Mouse (Mus musculus) midbrain, embryonic 15.5 days (tissue): ENCODE data around the gene Crybg1. TPM values are rescaled to one million over a fixed set of nuclear protein-coding genes. Genes with fewer than 3 reads are reported as not detected.
A peak's percentile ranks its signal among the peaks of the same experiment; 100 is the strongest.

ENCODE experiments used
- ATAC-seq: fragments of 200-750 bp; cut with Nextera tagmentation; replicated peaks from 2 replicates; pipeline ENCODE4 v1.8.0; 2017; ENCODE audit warnings: moderate TSS enrichment
- H3K27ac ChIP-seq: fragments of 300-500 bp; sonication (generic); 2 replicates; pipeline ENCODE4 v1.5.1; 2015; ENCODE audit warnings: mild to moderate bottlenecking, inconsistent platforms
- H3K27me3 ChIP-seq: fragments of 300-500 bp; sonication (generic); replicated peaks from 2 replicates; pipeline ENCODE4 v1.6.1; 2015; ENCODE audit warnings: inconsistent platforms
- H3K36me3 ChIP-seq: fragments of 300-500 bp; sonication (generic); replicated peaks from 2 replicates; pipeline ENCODE4 v1.6.1; 2015; ENCODE audit warnings: inconsistent platforms
- H3K4me1 ChIP-seq: fragments of 300-500 bp; sonication (generic); 2 replicates; pipeline ENCODE4 v1.6.1; 2015; ENCODE audit warnings: inconsistent platforms
- H3K4me2 ChIP-seq: fragments of 300-500 bp; sonication (generic); 2 replicates; pipeline ENCODE4 v1.6.1; 2015; ENCODE audit warnings: inconsistent platforms, mild to moderate bottlenecking, moderate library complexity
- H3K4me3 ChIP-seq: fragments of 300-500 bp; sonication (generic); 2 replicates; pipeline ENCODE4 v1.5.1; 2015; ENCODE audit warnings: mild to moderate bottlenecking, inconsistent platforms
- H3K9ac ChIP-seq: fragments of 300-500 bp; sonication (generic); 2 replicates; pipeline ENCODE4 v1.6.1; 2015; ENCODE audit warnings: mild to moderate bottlenecking, inconsistent platforms
- H3K9me3 ChIP-seq: fragments of 300-500 bp; sonication (generic); 2 replicates; pipeline ENCODE4 v1.6.1; 2016; ENCODE audit warnings: inconsistent platforms
- WGBS: fragments of 180-500 bp; shearing (Covaris S2); methylation state at CpG from one replicate; pipeline ENCODE4 v1.1.7; 2015; ENCODE audit warnings: mixed read lengths; 5-methylcytosine and 5-hydroxymethylcytosine counted together
- polyA plus RNA-seq: library from polyadenylated mRNA; unstranded; fragments of >200 nt; fragmentation: Nextera tagmentation; extraction: Ambion mirVana; gene quantifications from 2 replicates; pipeline ENCODE4 v1.2.1, GENCODE M21; 2015

Gene Crybg1
- polyA plus RNA-seq, 1 experiment from 2014 or later = 0.14 TPM

GRCm38 (mm10) chr10:44024705-44025104 is 123.9 kb downstream of the Crybg1 start:
- Histone ChIP-seq H3K27me3 (no peaks in the 10 kb centered on the region), H3K4me3 (no peak overlapping the region), H3K36me3 (no peaks in the 10 kb centered on the region), H3K4me2 (no peak overlapping the region), H3K27ac (no peak overlapping the region), H3K9ac (no peak overlapping the region), H3K9me3 (no peaks in the 10 kb centered on the region), H3K4me1 (no peaks in the 10 kb centered on the region)
- WGBS = 64% methylated on average over 10 of the region's 10 CpGs
- ATAC-seq = no peak

- 75% methylated on average over 4 of the region's 4 CpGs for WGBS
- Histone ChIP-seq H3K4me3 (no peak overlapping the region), H3K27me3 (no peaks in the 10 kb centered on the region), H3K4me1 (no peaks in the 10 kb centered on the region), H3K9ac (no peak overlapping the region), H3K9me3 (no peaks in the 10 kb centered on the region), H3K4me2 (no peak overlapping the region), H3K27ac (no peak overlapping the region), H3K36me3 (no peaks in the 10 kb centered on the region)
- no peak for ATAC-seq
Measured at GRCm38 (mm10) chr10:44020141-44020540, 128.5 kb downstream of the Crybg1 start.

DNA sequence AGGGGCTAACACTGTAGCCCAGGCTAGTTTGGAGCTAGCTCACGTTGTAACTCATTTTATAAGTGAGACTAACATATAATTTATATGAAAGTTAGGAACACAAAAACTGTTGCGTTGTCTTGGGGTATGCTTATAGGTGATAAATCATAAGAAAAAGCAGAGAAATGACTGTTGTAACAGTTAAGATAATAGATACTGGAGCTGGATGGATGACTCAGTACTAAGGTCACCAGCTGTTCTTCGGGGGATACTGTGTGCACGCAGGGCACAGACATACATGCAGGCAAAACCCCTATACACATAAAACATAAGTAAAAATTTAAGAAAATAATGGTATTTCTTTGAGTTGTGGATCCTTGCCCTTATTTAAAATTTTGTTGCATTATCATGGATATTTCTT is 130.1 kb downstream of the Crybg1 start:
- no peaks in the 10 kb centered on the region for H3K4me1 ChIP-seq
- no peak overlapping the region for H3K4me2 ChIP-seq
- no peak overlapping the region for H3K4me3 ChIP-seq
- no peaks in the 10 kb centered on the region for H3K27me3 ChIP-seq
- no peak overlapping the region for H3K27ac ChIP-seq
- H3K9me3 ChIP-seq = no peaks in the 10 kb centered on the region
- no peak for ATAC-seq
- H3K9ac ChIP-seq = no peak overlapping the region
- no peaks in the 10 kb centered on the region for H3K36me3 ChIP-seq
- WGBS = 91% methylated on average over 4 of the region's 4 CpGs

DNA sequence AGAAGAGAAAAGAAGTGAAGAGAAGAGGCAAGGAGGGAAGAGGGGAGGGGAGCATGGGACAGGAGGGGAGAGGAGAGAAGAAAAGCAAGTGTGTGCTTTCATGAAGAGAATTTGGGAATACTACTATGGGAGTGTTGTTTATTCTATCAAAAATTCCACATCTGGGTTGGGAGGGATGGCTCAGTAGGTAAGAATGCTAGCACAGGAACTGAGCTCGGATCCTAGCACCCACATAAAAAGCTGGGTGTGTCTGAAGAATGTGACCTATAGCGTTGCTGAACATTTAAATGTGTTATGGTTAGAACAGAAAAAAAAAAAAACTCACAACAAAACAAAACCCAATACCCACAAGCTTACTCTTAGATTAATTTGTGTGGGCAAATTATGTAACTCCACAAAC is 133.0 kb downstream of the Crybg1 start:
- H3K4me2 ChIP-seq = no peak overlapping the region
- ATAC-seq = no peak
- no peak overlapping the region for H3K27ac ChIP-seq
- no peak overlapping the region for H3K4me3 ChIP-seq
- H3K36me3 ChIP-seq = no peaks in the 10 kb centered on the region
- no peaks in the 10 kb centered on the region for H3K4me1 ChIP-seq
- WGBS = 90% methylated on average over 2 of the region's 2 CpGs
- no peaks in the 10 kb centered on the region for H3K27me3 ChIP-seq
- H3K9ac ChIP-seq = no peak overlapping the region
- no peaks in the 10 kb centered on the region for H3K9me3 ChIP-seq

GRCm38 (mm10) chr10:44013885-44014284 is 134.8 kb downstream of the Crybg1 start:
- Histone ChIP-seq H3K9ac (no peak overlapping the region), H3K4me2 (no peak overlapping the region), H3K27me3 (no peaks in the 10 kb centered on the region), H3K9me3 (no peaks in the 10 kb centered on the region), H3K27ac (no peak overlapping the region), H3K36me3 (no peaks in the 10 kb centered on the region), H3K4me1 (no peaks in the 10 kb centered on the region), H3K4me3 (no peak overlapping the region)
- no peak for ATAC-seq
- whole genome bisulfite sequencing = 44% methylated on average over 4 of the region's 4 CpGs

GRCm38 (mm10) chr10:44011408-44011807 is 137.2 kb downstream of the Crybg1 start:
- peaks cover 12% of the 10 kb centered on the region for H3K27me3 ChIP-seq
- H3K27ac ChIP-seq = no peak overlapping the region
- no peaks in the 10 kb centered on the region for H3K36me3 ChIP-seq
- no peak overlapping the region for H3K4me3 ChIP-seq
- no peak overlapping the region for H3K4me2 ChIP-seq
- no peak for ATAC-seq
- no peaks in the 10 kb centered on the region for H3K9me3 ChIP-seq
- 87% methylated on average over 7 of the region's 7 CpGs for WGBS
- H3K9ac ChIP-seq = no peak overlapping the region
- H3K4me1 ChIP-seq = no peaks in the 10 kb centered on the region

DNA sequence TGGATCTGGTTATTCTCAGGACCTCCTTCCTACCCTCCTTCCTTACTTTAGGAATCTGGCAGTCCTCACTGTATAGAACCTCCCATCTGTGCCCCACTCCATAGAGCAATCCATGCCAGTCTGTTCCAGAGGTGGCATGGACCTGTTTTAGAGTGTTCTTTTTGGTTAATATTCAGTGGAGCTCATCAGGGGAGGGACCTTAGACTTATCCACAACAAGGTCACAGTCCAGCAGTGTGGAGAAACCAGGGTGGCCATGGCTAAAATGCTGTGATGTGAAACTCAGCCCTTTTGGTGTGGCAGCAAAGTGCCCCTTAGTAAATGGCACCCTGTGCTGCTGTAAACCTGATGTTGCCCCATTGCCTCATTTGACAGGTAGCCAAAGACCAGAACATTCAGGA is 139.8 kb downstream of the Crybg1 start:
- Histone ChIP-seq H3K9me3 (no peaks in the 10 kb centered on the region), H3K36me3 (no peaks in the 10 kb centered on the region), H3K4me2 (no peak overlapping the region), H3K9ac (no peak overlapping the region), H3K27me3 (peaks cover 38% of the 10 kb centered on the region), H3K4me1 (peaks cover 17% of the 10 kb centered on the region), H3K4me3 (no peak overlapping the region), H3K27ac (no peak overlapping the region)
- no peak for ATAC-seq

DNA sequence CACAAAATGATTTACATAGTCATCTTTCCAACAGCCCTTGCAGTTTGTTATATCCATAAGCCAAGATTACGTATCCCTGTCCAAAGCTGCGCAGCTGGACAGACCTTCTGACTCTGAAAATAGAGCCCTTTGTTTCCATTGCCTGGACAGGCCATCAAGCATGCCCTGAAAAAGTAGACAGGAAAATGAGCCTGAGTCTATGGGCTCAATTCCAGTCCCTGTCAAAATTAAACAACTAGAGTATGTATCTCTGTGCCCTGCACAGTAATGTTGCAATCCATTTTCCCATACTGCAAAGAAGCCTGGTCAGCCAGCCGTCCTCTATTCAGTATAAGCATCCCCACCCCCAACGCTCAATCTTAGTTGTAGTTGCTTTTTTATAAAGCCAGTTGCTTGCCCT is 141.8 kb downstream of the Crybg1 start:
- no peak for ATAC-seq
- 78% methylated on average over 4 of the region's 4 CpGs for WGBS
- Histone ChIP-seq H3K4me3 (no peak overlapping the region), H3K27ac (no peak overlapping the region), H3K4me1 (peaks cover 31% of the 10 kb centered on the region), H3K36me3 (no peaks in the 10 kb centered on the region), H3K9me3 (no peaks in the 10 kb centered on the region), H3K4me2 (no peak overlapping the region), H3K9ac (no peak overlapping the region), H3K27me3 (peaks cover 52% of the 10 kb centered on the region)

DNA sequence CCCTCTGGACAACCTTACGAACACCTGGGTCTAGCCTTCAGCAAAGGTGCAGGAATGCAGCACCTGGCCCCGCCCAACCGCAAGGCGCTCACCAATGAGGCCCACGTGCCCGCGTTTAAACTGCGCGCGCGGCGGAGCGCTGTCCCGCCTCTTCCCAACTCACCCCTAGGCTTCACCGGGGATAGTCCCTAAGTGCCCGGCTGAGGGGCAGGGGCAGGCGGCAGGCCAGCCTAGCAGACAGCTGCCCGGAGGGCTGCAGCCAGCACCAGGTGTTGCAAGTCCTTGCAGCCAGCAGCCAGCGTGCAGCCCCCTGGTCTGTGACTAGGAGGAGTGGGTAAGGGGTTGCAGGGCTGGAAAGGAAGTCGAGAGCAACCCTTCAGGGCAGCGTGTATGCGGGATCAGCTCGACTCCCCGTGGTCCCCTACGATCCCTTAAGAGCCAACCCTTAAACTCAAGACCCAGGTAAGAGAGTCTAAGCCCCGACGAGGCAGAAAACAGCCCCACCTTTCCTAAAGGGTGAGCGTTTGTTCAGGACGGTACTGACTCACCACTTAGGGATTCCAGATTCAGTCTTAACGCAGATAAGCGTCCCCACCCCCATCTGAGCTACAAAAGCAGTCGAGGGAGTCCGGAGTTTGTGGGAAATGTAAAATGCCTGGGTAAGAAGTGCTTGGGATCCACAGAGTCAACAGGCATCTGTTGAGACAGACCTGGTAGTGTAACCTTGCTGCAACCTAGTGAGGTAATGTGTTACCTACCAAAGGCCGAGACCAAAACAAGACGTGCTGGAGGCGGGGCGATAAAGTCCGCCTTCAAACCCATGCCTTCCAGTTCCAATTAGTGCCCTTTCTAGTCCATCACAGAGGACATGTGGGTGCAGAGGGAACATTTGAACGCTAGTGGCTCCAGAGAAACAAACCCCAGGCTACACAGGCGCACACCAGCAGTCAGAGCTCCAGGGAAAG is 142.7 kb downstream of the Crybg1 start:
- Histone ChIP-seq H3K36me3 (no peaks in the 10 kb centered on the region), H3K9ac (no peak overlapping the region; the same call in 1 of the 2 replicates), H3K27me3 (peaks cover 55% of the 10 kb centered on the region), H3K4me1 (peaks cover 31% of the 10 kb centered on the region), H3K27ac (no peak overlapping the region), H3K4me2 (peak overlapping the region; percentile 77), H3K9me3 (no peaks in the 10 kb centered on the region), H3K4me3 (peak overlapping the region; percentile 38)
- WGBS = 1% methylated on average over 40 of the region's 40 CpGs
- ATAC-seq = peak; percentile 34; the same call in 1 of the 2 replicates

DNA sequence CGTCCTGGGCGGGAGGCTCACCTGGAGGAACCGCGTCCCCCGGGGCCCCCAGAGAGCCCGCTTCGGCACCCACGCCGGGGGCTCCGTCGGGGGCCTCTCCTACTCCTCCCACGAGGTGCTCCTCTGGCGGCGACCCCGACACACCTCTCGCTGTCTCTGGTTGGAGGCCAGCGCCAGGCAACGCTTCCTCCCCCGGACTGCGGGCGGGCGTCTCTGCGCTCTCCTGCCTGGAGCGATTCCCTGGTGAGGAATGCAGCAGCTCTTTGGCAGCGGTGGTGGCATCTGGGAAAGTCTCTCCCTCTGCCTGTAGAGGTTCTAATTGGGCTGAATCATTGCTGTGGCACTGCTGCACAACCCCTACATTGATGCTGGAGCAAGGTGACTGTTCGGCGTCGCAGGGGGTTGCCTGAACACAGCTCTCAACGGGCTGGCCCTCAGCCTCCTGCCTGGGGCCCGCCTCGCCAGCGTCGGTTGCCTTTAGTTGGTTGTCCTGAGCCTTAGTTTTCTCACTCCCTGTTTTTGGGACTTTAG is 144.4 kb downstream of the Crybg1 start:
- peak; percentile 17; the same call in 1 of the 2 replicates for ATAC-seq
- H3K36me3 ChIP-seq = no peaks in the 10 kb centered on the region
- no peak overlapping the region for H3K27ac ChIP-seq
- H3K4me3 ChIP-seq = peak overlapping the region; percentile 41
- peak overlapping the region; percentile 1; the same call in 1 of the 2 replicates for H3K9ac ChIP-seq
- no peaks in the 10 kb centered on the region for H3K9me3 ChIP-seq
- H3K27me3 ChIP-seq = peaks cover 55% of the 10 kb centered on the region
- under 1% methylated on average over 33 of the region's 33 CpGs for WGBS
- H3K4me2 ChIP-seq = peak overlapping the region; percentile 54
- H3K4me1 ChIP-seq = peaks cover 35% of the 10 kb centered on the region

GRCm38 (mm10) chr10:44003551-44004151 is 145.0 kb downstream of the Crybg1 start:
- Histone ChIP-seq H3K4me2 (peak overlapping the region; percentile 54), H3K4me1 (peaks cover 35% of the 10 kb centered on the region), H3K27me3 (peaks cover 55% of the 10 kb centered on the region), H3K9me3 (no peaks in the 10 kb centered on the region), H3K27ac (no peak overlapping the region), H3K36me3 (no peaks in the 10 kb centered on the region), H3K4me3 (peak overlapping the region; percentile 41), H3K9ac (peak overlapping the region; percentile 1; the same call in 1 of the 2 replicates)
- WGBS = under 1% methylated on average over 68 of the region's 68 CpGs
- peak; percentile 57; the same call in 1 of the 2 replicates for ATAC-seq

DNA sequence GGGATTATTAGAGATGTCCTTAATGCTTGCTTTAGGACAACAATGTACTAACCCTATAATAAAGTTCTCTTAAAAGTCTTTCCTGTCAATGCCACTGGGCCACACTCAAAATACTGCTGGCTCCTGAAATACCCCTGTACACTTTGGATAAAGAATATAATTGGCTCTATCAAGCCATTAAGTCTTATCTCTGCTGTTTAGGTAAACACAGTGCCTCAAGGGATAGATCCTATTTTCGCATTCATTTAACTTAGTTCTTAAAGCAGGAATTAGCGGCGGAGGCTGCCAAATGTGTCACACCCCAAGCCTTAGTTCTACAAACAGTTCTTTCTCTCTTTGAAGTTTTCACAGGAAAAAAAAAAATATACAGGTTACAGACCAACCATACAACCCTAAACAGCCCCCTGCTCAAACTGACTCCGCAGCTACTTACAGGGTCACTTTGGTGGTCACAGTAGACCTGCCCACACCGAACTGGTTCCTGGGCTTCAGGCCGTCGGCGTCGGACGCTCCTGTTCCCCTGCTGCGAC is 145.6 kb downstream of the Crybg1 start:
- peak overlapping the region; percentile 54 for H3K4me2 ChIP-seq
- no peak overlapping the region for H3K9ac ChIP-seq
- H3K36me3 ChIP-seq = no peaks in the 10 kb centered on the region
- H3K4me3 ChIP-seq = peak overlapping the region; percentile 41
- no peaks in the 10 kb centered on the region for H3K9me3 ChIP-seq
- H3K4me1 ChIP-seq = peaks cover 35% of the 10 kb centered on the region
- ATAC-seq = no peak
- peaks cover 55% of the 10 kb centered on the region for H3K27me3 ChIP-seq
- H3K27ac ChIP-seq = no peak overlapping the region
- 3% methylated on average over 11 of the region's 11 CpGs for WGBS
